Mouse (Mus musculus) brain, embryonic 14.5 days (tissue): ENCODE data around the gene Ces2h.
"Not testable (repeated sequence)": the region's sequence is repeated elsewhere in the genome, so short reads cannot be mapped to it uniquely, and the experiment has no call there.

ENCODE experiments used
- CTCF ChIP-seq: fragments of 200-500 bp; IDR thresholded peaks from 2 replicates; pipeline ENCODE4 v1.5.1; 2012; ENCODE audit warnings: inconsistent platforms, mild to moderate bottlenecking, moderate library complexity, borderline replicate concordance; ENCODE audit not compliant: insufficient read depth, insufficient read length; ENCODE audit errors: extremely low read depth
- POLR2A ChIP-seq: fragments of 200-500 bp; IDR thresholded peaks from 2 replicates; pipeline ENCODE4 v1.6.1; 2012; ENCODE audit warnings: mild to moderate bottlenecking, inconsistent platforms, borderline replicate concordance; ENCODE audit not compliant: poor library complexity, insufficient read depth, insufficient read length, severe bottlenecking; ENCODE audit errors: extremely low read depth

DNA sequence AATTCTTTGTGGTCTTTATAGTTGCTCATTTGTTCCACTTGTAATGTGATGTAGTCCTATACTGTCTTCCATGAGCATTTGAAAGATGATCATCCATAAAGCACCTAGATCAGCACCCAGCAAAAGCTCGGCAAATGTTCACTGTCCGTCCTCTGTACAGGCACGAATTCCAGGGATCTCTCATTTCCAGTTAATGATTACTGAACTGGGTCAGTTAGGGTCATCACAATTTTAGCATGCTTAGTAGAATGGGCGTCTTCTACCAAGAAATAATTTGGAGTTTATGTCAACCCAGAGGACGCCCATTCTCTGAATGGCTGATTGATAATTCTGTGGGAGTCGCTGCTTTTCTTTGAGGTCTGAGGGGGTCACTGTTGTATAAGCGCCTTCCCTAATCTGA is 67.3 kb downstream of the Ces2h start:
- not testable (repeated sequence) for TF ChIP-seq CTCF, POLR2A
